Mouse (Mus musculus) hindbrain, embryonic 12.5 days (tissue): ENCODE results near the gene Bet1l. TPM values are rescaled to one million over a fixed set of nuclear protein-coding genes. Genes with fewer than 3 reads are reported as not detected.
A peak's percentile ranks its signal among the peaks of the same experiment; 100 is the strongest.

Experiments
- ATAC-seq: fragments of 200-750 bp; cut with Nextera tagmentation; 2 replicates; pipeline ENCODE4 v1.8.0; 2017; ENCODE audit warnings: moderate TSS enrichment; ENCODE audit not compliant: low FRiP score
- H3K27ac ChIP-seq: fragments of 300-500 bp; sonication (generic); 2 replicates; pipeline ENCODE4 v1.5.1; 2016; ENCODE audit warnings: mild to moderate bottlenecking
- H3K27me3 ChIP-seq: fragments of 300-500 bp; sonication (generic); 2 replicates; pipeline ENCODE4 v1.6.1; 2016; ENCODE audit warnings: mild to moderate bottlenecking
- H3K36me3 ChIP-seq: fragments of 300-500 bp; sonication (generic); 2 replicates; pipeline ENCODE4 v1.6.1; 2016; ENCODE audit warnings: mild to moderate bottlenecking
- H3K4me1 ChIP-seq: fragments of 300-500 bp; sonication (generic); 2 replicates; pipeline ENCODE4 v1.6.1; 2016
- H3K4me2 ChIP-seq: fragments of 300-500 bp; sonication (generic); replicated peaks from 2 replicates; pipeline ENCODE4 v1.6.1; 2016; ENCODE audit warnings: mild to moderate bottlenecking
- H3K4me3 ChIP-seq: fragments of 300-500 bp; sonication (generic); 2 replicates; pipeline ENCODE4 v1.5.1; 2016; ENCODE audit warnings: mild to moderate bottlenecking
- H3K9ac ChIP-seq: fragments of 300-500 bp; sonication (generic); 2 replicates; pipeline ENCODE4 v1.6.1; 2016; ENCODE audit warnings: mild to moderate bottlenecking, moderate library complexity
- H3K9me3 ChIP-seq: fragments of 300-500 bp; sonication (generic); replicated peaks from 2 replicates; pipeline ENCODE4 v1.6.1; 2016; ENCODE audit warnings: mild to moderate bottlenecking
- WGBS: fragments of 180-500 bp; shearing (Covaris S2); methylation state at CpG from one replicate; pipeline ENCODE4 v1.1.7; 2016; 5-methylcytosine and 5-hydroxymethylcytosine counted together
- polyA plus RNA-seq: library from polyadenylated mRNA; unstranded; fragments of >200 nt; fragmentation: Nextera tagmentation; extraction: Ambion mirVana; gene quantifications from 2 replicates; pipeline ENCODE4 v1.2.1, GENCODE M21; 2016

The Bet1l gene
- polyA plus RNA-seq, 1 experiment from 2014 or later: 30.9 TPM

- H3K4me2 ChIP-seq: no peak overlapping the region; the same call in 1 of the 2 replicates
- H3K27ac ChIP-seq: no peak overlapping the region
- ATAC-seq: 0 out of 2 replicates have a peak, but pooled peaks have one; percentile 57
- 73% methylated on average over 4 of the region's 4 CpGs for WGBS
- H3K9me3 ChIP-seq: no peaks in the 10 kb centered on the region
- peaks cover 2% of the 10 kb centered on the region; the same call in 1 of the 2 replicates for H3K4me1 ChIP-seq
- no peaks in the 10 kb centered on the region for H3K27me3 ChIP-seq
- no peak overlapping the region for H3K4me3 ChIP-seq
- H3K36me3 ChIP-seq: no peaks in the 10 kb centered on the region
- no peak overlapping the region for H3K9ac ChIP-seq
Measured at GRCm38 (mm10) chr7:140820173-140820572, 37.2 kb downstream of the Bet1l start.

GRCm38 (mm10) chr7:140812850-140813249 is 44.5 kb downstream of the Bet1l start:
- Histone ChIP-seq H3K9ac (no peak overlapping the region), H3K27me3 (no peaks in the 10 kb centered on the region), H3K4me1 (no peaks in the 10 kb centered on the region), H3K4me2 (no peak overlapping the region), H3K36me3 (peaks cover 22% of the 10 kb centered on the region), H3K9me3 (no peaks in the 10 kb centered on the region), H3K4me3 (no peak overlapping the region), H3K27ac (no peak overlapping the region)
- ATAC-seq: no peak
- WGBS: 92% methylated on average over 12 of the region's 12 CpGs

GRCm38 (mm10) chr7:140811714-140812113 is 45.7 kb downstream of the Bet1l start:
- Histone ChIP-seq H3K27me3 (no peaks in the 10 kb centered on the region), H3K4me2 (no peak overlapping the region), H3K4me1 (no peaks in the 10 kb centered on the region), H3K27ac (no peak overlapping the region), H3K36me3 (peaks cover 22% of the 10 kb centered on the region), H3K4me3 (no peak overlapping the region), H3K9ac (no peak overlapping the region), H3K9me3 (no peaks in the 10 kb centered on the region)
- no peak for ATAC-seq
- 85% methylated on average over 13 of the region's 13 CpGs for WGBS

- H3K9me3 ChIP-seq: no peaks in the 10 kb centered on the region
Measured at GRCm38 (mm10) chr7:140810496-140810895, 46.9 kb downstream of the Bet1l start.

GRCm38 (mm10) chr7:140805704-140806103 is 51.7 kb downstream of the Bet1l start:
- WGBS: 12% methylated on average over 1 of the region's 1 CpGs
- no peak overlapping the region for H3K27ac ChIP-seq
- H3K9ac ChIP-seq: no peak overlapping the region

More at GRCm38 (mm10) chr7:140810496-140810895, 46.9 kb downstream of the Bet1l start:
- H3K4me3 ChIP-seq: no peak overlapping the region
- H3K4me2 ChIP-seq: no peak overlapping the region
- H3K9ac ChIP-seq: no peak overlapping the region
- no peaks in the 10 kb centered on the region for H3K4me1 ChIP-seq
- WGBS: 92% methylated on average over 6 of the region's 6 CpGs
- H3K27ac ChIP-seq: no peak overlapping the region
- no peak for ATAC-seq
- no peaks in the 10 kb centered on the region for H3K27me3 ChIP-seq
- H3K36me3 ChIP-seq: peaks cover 22% of the 10 kb centered on the region

More at GRCm38 (mm10) chr7:140805704-140806103, 51.7 kb downstream of the Bet1l start:
- no peaks in the 10 kb centered on the region for H3K4me1 ChIP-seq
- H3K27me3 ChIP-seq: no peaks in the 10 kb centered on the region
- H3K9me3 ChIP-seq: no peaks in the 10 kb centered on the region
- H3K36me3 ChIP-seq: 0 out of 2 replicates have a peak, but pooled peaks cover 5% of the 10 kb centered on the region
- no peak overlapping the region for H3K4me3 ChIP-seq
- no peak overlapping the region for H3K4me2 ChIP-seq
- no peak for ATAC-seq

Other genes starting within 250 kb of the Bet1l start
- not detected in 2 replicates for gene Olfr61, start 228.6 kb downstream of the Bet1l start, polyA plus RNA-seq
- gene Olfr53, start 211.1 kb downstream of the Bet1l start, polyA plus RNA-seq: not detected in 2 replicates
- not detected in 2 replicates for gene Olfr539, start 197.6 kb downstream of the Bet1l start, polyA plus RNA-seq
- gene Olfr45, start 175.6 kb downstream of the Bet1l start, polyA plus RNA-seq: not detected in 2 replicates
- gene Olfr541, start 160.3 kb downstream of the Bet1l start, polyA plus RNA-seq: not detected in 2 replicates
- gene Cyp2e1, start 93.8 kb downstream of the Bet1l start, polyA plus RNA-seq: not detected in 2 replicates
- 0.19 and 0.36 TPM in 2 replicates for gene Syce1, start 69.7 kb downstream of the Bet1l start, polyA plus RNA-seq
- 12.3 and 13.4 TPM in 2 replicates for gene Zfp941, start 35.4 kb downstream of the Bet1l start, polyA plus RNA-seq
- 0.93 TPM in 1 of 2 replicates, not detected in the other for gene Urah, start 22.6 kb downstream of the Bet1l start, polyA plus RNA-seq
- not detected in 2 replicates for gene Scgb1c1, start 12.0 kb downstream of the Bet1l start, polyA plus RNA-seq
- gene Odf3, start 9.8 kb downstream of the Bet1l start, polyA plus RNA-seq: not detected in 2 replicates
- gene Gm45785, start 1.2 kb downstream of the Bet1l start, polyA plus RNA-seq: not detected in 2 replicates
- gene Ric8a, start 620 bp downstream of the Bet1l start, polyA plus RNA-seq: 82.3 and 88.5 TPM in 2 replicates
- gene Psmd13, start 24.4 kb upstream of the Bet1l start, polyA plus RNA-seq: 279 and 282 TPM in 2 replicates
- 25.8 and 27.1 TPM in 2 replicates for gene Sirt3, start 24.7 kb upstream of the Bet1l start, polyA plus RNA-seq
- gene Cox8b, start 42.9 kb upstream of the Bet1l start, polyA plus RNA-seq: 0.81 TPM in 1 of 2 replicates, not detected in the other
- gene Nlrp6, start 63.3 kb upstream of the Bet1l start, polyA plus RNA-seq: 0.13 and 0.27 TPM in 2 replicates
- gene Pgghg, start 83.8 kb upstream of the Bet1l start, polyA plus RNA-seq: 15.5 and 16.8 TPM in 2 replicates
- 0.43 and 1.6 TPM in 2 replicates for gene Ifitm5, start 92.7 kb upstream of the Bet1l start, polyA plus RNA-seq
- gene Gm45717, start 98.4 kb upstream of the Bet1l start, polyA plus RNA-seq: 0.97 TPM in 1 of 2 replicates, not detected in the other
- 326 and 340 TPM in 2 replicates for gene Ifitm2, start 98.4 kb upstream of the Bet1l start, polyA plus RNA-seq
- gene Ifitm1, start 109.6 kb upstream of the Bet1l start, polyA plus RNA-seq: 8.8 and 9.1 TPM in 2 replicates
- 22.5 and 26.0 TPM in 2 replicates for gene Ifitm3, start 153.2 kb upstream of the Bet1l start, polyA plus RNA-seq
- gene Ifitm6, start 160.3 kb upstream of the Bet1l start, polyA plus RNA-seq: not detected in 2 replicates
- not detected in 2 replicates for gene Gm17387, start 171.6 kb upstream of the Bet1l start, polyA plus RNA-seq
- gene B4galnt4, start 203.5 kb upstream of the Bet1l start, polyA plus RNA-seq: 46.1 and 46.5 TPM in 2 replicates
- 3.1 and 4.5 TPM in 2 replicates for gene Pkp3, start 220.6 kb upstream of the Bet1l start, polyA plus RNA-seq
- 1.7 and 2.6 TPM in 2 replicates for gene Sigirr, start 243.0 kb upstream of the Bet1l start, polyA plus RNA-seq